Mouse (Mus musculus) intestine, postnatal 0 days (tissue): ENCODE data around the gene Grap2. TPM values are rescaled to one million over a fixed set of nuclear protein-coding genes. Genes with fewer than 3 reads are reported as not detected.

Experiments
- ATAC-seq: fragments of 200-750 bp; cut with Nextera tagmentation; 2 replicates; pipeline ENCODE4 v1.8.0; 2017; ENCODE audit warnings: mild to moderate bottlenecking, moderate TSS enrichment, moderate library complexity
- H3K27ac ChIP-seq: fragments of 300-500 bp; sonication (generic); 2 replicates; pipeline ENCODE4 v1.5.1; 2014; ENCODE audit warnings: mild to moderate bottlenecking, low read depth, low read length, moderate library complexity
- H3K27me3 ChIP-seq: fragments of 300-500 bp; sonication (generic); replicated peaks from 2 replicates; pipeline ENCODE4 v1.6.1; 2014; ENCODE audit warnings: low read length, mixed read lengths; ENCODE audit not compliant: control insufficient read depth, insufficient read depth
- H3K36me3 ChIP-seq: fragments of 300-500 bp; sonication (generic); 2 replicates; pipeline ENCODE4 v1.6.1; 2014; ENCODE audit warnings: mild to moderate bottlenecking, moderate library complexity; ENCODE audit not compliant: control insufficient read depth, insufficient read depth
- H3K4me1 ChIP-seq: fragments of 300-500 bp; sonication (generic); replicated peaks from 2 replicates; pipeline ENCODE4 v1.6.1; 2014; ENCODE audit warnings: antibody characterized with exemption, low read length, mixed read lengths; ENCODE audit not compliant: control insufficient read depth, insufficient read depth
- H3K4me2 ChIP-seq: fragments of 300-500 bp; sonication (generic); replicated peaks from 2 replicates; pipeline ENCODE4 v1.6.1; 2014; ENCODE audit warnings: low read depth, mild to moderate bottlenecking, moderate library complexity
- H3K4me3 ChIP-seq: fragments of 300-500 bp; sonication (generic); 2 replicates; pipeline ENCODE4 v1.5.1; 2014; ENCODE audit warnings: low read depth, low read length
- H3K9ac ChIP-seq: fragments of 300-500 bp; sonication (generic); 2 replicates; pipeline ENCODE4 v1.6.1; 2014; ENCODE audit warnings: mild to moderate bottlenecking, low read depth, low read length
- H3K9me3 ChIP-seq: fragments of 300-500 bp; sonication (generic); 2 replicates; pipeline ENCODE4 v1.6.1; 2016; ENCODE audit warnings: mixed run types; ENCODE audit not compliant: control insufficient read depth
- CTCF ChIP-seq: sonication (generic); IDR thresholded peaks from 2 replicates; pipeline ENCODE4 v1.5.1; 2016; ENCODE audit warnings: low read depth, mild to moderate bottlenecking, control low read depth, antibody characterized with exemption, moderate library complexity
- WGBS: fragments of 180-500 bp; shearing (Covaris S2); extraction: QIAGEN DNeasy Blood & Tissue Kit; methylation state at CpG from one replicate; pipeline ENCODE4 v1.1.7; 2014; 5-methylcytosine and 5-hydroxymethylcytosine counted together
- polyA plus RNA-seq: library from polyadenylated mRNA; unstranded; fragments of >200 nt; fragmentation: Nextera tagmentation; extraction: Ambion mirVana; gene quantifications from 2 replicates; pipeline ENCODE4 v1.2.1, GENCODE M21; 2015

Grap2 gene
- polyA plus RNA-seq, 1 experiment from 2014 or later: 0.27 TPM

GRCm38 (mm10) chr15:80615636-80616383, 43.4 kb downstream of the Grap2 start:
- no peaks in the 10 kb centered on the region for H3K36me3 ChIP-seq
- TF ChIP-seq CTCF: no peak
- no peak overlapping the region for H3K4me2 ChIP-seq
- H3K27ac ChIP-seq: no peak overlapping the region
- no peak overlapping the region for H3K4me3 ChIP-seq
- no peak for ATAC-seq
- 14% methylated on average over 17 of the region's 17 CpGs for WGBS
- no peaks in the 10 kb centered on the region for H3K4me1 ChIP-seq
- no peaks in the 10 kb centered on the region for H3K9me3 ChIP-seq
- no peak overlapping the region for H3K9ac ChIP-seq
- 0 out of 2 replicates have a peak, but pooled peaks cover 5% of the 10 kb centered on the region for H3K27me3 ChIP-seq

- H3K4me2 ChIP-seq: no peak overlapping the region
- 0 out of 2 replicates have a peak, but pooled peaks cover 5% of the 10 kb centered on the region for H3K27me3 ChIP-seq
- H3K4me3 ChIP-seq: no peak overlapping the region
- TF ChIP-seq CTCF: peak; percentile 49
- H3K4me1 ChIP-seq: no peaks in the 10 kb centered on the region
- H3K9ac ChIP-seq: no peak overlapping the region
- H3K36me3 ChIP-seq: no peaks in the 10 kb centered on the region
- 45% methylated on average over 2 of the region's 2 CpGs for WGBS
- no peak for ATAC-seq
- no peaks in the 10 kb centered on the region for H3K9me3 ChIP-seq
- H3K27ac ChIP-seq: no peak overlapping the region
These were observed 45.4 kb downstream of the Grap2 start for GRCm38 (mm10) chr15:80617839-80618238.

GRCm38 (mm10) chr15:80619166-80619565, 46.8 kb downstream of the Grap2 start:
- 0 out of 2 replicates have a peak, but pooled peaks cover 5% of the 10 kb centered on the region for H3K27me3 ChIP-seq
- H3K4me1 ChIP-seq: no peaks in the 10 kb centered on the region
- H3K9me3 ChIP-seq: no peaks in the 10 kb centered on the region
- no peak overlapping the region for H3K9ac ChIP-seq
- H3K36me3 ChIP-seq: no peaks in the 10 kb centered on the region
- no peak overlapping the region for H3K4me2 ChIP-seq
- WGBS: 75% methylated on average over 5 of the region's 5 CpGs
- ATAC-seq: no peak
- TF ChIP-seq CTCF: no peak
- no peak overlapping the region for H3K27ac ChIP-seq
- no peak overlapping the region for H3K4me3 ChIP-seq

- Histone ChIP-seq H3K27me3 (0 out of 2 replicates have a peak, but pooled peaks cover 5% of the 10 kb centered on the region), H3K4me3 (no peak overlapping the region), H3K4me2 (no peak overlapping the region), H3K27ac (no peak overlapping the region), H3K4me1 (no peaks in the 10 kb centered on the region), H3K9ac (no peak overlapping the region), H3K36me3 (no peaks in the 10 kb centered on the region), H3K9me3 (no peaks in the 10 kb centered on the region)
- no peak for TF ChIP-seq CTCF
- ATAC-seq: no peak
- WGBS: 85% methylated on average over 4 of the region's 4 CpGs
These were observed 47.4 kb downstream of the Grap2 start for GRCm38 (mm10) chr15:80619786-80620185.

- no peaks in the 10 kb centered on the region for H3K4me1 ChIP-seq
- 0 out of 2 replicates have a peak, but pooled peaks cover 5% of the 10 kb centered on the region for H3K27me3 ChIP-seq
- H3K36me3 ChIP-seq: no peaks in the 10 kb centered on the region
- WGBS: 79% methylated on average over 8 of the region's 8 CpGs
- H3K4me2 ChIP-seq: no peak overlapping the region
- H3K9me3 ChIP-seq: no peaks in the 10 kb centered on the region
- H3K27ac ChIP-seq: no peak overlapping the region
- H3K9ac ChIP-seq: no peak overlapping the region
- no peak overlapping the region for H3K4me3 ChIP-seq
- TF ChIP-seq CTCF: no peak
- no peak for ATAC-seq
These were observed 48.0 kb downstream of the Grap2 start for GRCm38 (mm10) chr15:80620371-80620770.

GRCm38 (mm10) chr15:80623171-80623837, 50.9 kb downstream of the Grap2 start:
- Histone ChIP-seq H3K27me3 (no peaks in the 10 kb centered on the region), H3K9ac (no peak overlapping the region), H3K4me1 (no peaks in the 10 kb centered on the region), H3K9me3 (no peaks in the 10 kb centered on the region), H3K27ac (no peak overlapping the region), H3K36me3 (no peaks in the 10 kb centered on the region), H3K4me2 (no peak overlapping the region), H3K4me3 (no peak overlapping the region)
- 45% methylated on average over 8 of the region's 8 CpGs for WGBS
- no peak for ATAC-seq
- no peak for TF ChIP-seq CTCF
